Mouse (Mus musculus) myocyte (in vitro differentiated cells): Measurements from ENCODE around the gene Bcar3.

Experiments used
- E2F4 ChIP-seq: IDR thresholded peaks from one replicate; pipeline ENCODE4 v1.6.1; 2011; ENCODE audit warnings: mild to moderate bottlenecking, control low read depth, moderate library complexity; ENCODE audit not compliant: insufficient read depth
- MAX ChIP-seq: IDR thresholded peaks from one replicate; pipeline ENCODE4 v1.6.1; 2011; ENCODE audit warnings: low read depth, mild to moderate bottlenecking, control low read depth
- MYOG ChIP-seq, 3 experiments: IDR thresholded peaks; one replicate each; pipeline ENCODE4 v1.6.1; 2011; ENCODE audit warnings: control low read depth in 2 of 3, low read depth in 2 of 3, mild to moderate bottlenecking in 2 of 3; ENCODE audit not compliant: insufficient read length in 2 of 3, control insufficient read depth in 1 of 3, insufficient read depth in 1 of 3
- POLR2A ChIP-seq: IDR thresholded peaks from one replicate; pipeline ENCODE4 v1.6.1; 2011; ENCODE audit warnings: low read depth, mild to moderate bottlenecking, control low read depth, moderate library complexity; ENCODE audit not compliant: insufficient read length
- POLR2AphosphoS2 ChIP-seq: IDR thresholded peaks from one replicate; pipeline ENCODE4 v1.6.1; 2011; ENCODE audit warnings: low read depth, control low read depth; ENCODE audit not compliant: insufficient read length
- REST ChIP-seq: IDR thresholded peaks from one replicate; pipeline ENCODE4 v1.6.1; 2011; ENCODE audit warnings: mild to moderate bottlenecking, control low read depth, moderate library complexity; ENCODE audit not compliant: insufficient read depth, insufficient read length
- TCF12 ChIP-seq: IDR thresholded peaks from one replicate; pipeline ENCODE4 v1.6.1; 2011; ENCODE audit warnings: mild to moderate bottlenecking, control low read depth; ENCODE audit not compliant: poor library complexity, insufficient read depth, severe bottlenecking
- USF1 ChIP-seq: IDR thresholded peaks from one replicate; pipeline ENCODE4 v1.6.1; 2011; ENCODE audit warnings: low read depth, mild to moderate bottlenecking, control low read depth, moderate library complexity

DNA sequence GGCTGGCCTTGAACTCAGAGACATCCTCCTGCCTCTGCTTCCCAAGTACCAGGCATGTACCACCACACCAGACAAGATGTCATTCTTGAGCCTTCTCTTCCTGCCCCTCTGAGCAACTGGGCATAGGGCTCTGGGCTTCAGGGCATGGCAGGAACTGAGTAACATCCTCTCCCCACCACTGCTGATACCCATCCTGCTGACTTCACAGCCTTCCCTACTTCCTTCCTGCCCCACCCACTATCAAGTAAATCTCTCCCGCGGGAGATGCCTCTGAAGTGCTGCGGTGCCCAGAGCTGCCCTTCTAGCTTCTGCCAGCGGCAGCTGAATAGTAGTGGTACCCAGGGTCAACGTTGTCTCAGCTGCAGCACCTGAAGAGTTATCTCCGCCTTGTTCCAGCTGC, 84.7 kb downstream of the Bcar3 start:
- TF ChIP-seq MAX, result no peak
- no peak for TF ChIP-seq E2F4
- TF ChIP-seq POLR2A, result no peak
- no peak for TF ChIP-seq MYOG (IDR thresholded peaks at IDR 0.05; ENCODE audit: control insufficient read depth in 1 of 3, insufficient read depth in 1 of 3, insufficient read length in 2 of 3, low read depth in 2 of 3)
- TF ChIP-seq TCF12, result no peak
- no peak for TF ChIP-seq POLR2AphosphoS2
- no peak for TF ChIP-seq USF1
- no peak for TF ChIP-seq REST
